Mouse (Mus musculus) thymus, postnatal 36 days (tissue): ENCODE results near the gene Mkrn3.
A peak's percentile ranks its signal among the peaks of the same experiment; 100 is the strongest.

Experiments
- DNase-seq, 2 experiments: peaks; one replicate each; pipeline ENCODE4 v3.0.0; 2022; ENCODE audit warnings: mixed read lengths in 2 of 2

Gene Mkrn3

DNA sequence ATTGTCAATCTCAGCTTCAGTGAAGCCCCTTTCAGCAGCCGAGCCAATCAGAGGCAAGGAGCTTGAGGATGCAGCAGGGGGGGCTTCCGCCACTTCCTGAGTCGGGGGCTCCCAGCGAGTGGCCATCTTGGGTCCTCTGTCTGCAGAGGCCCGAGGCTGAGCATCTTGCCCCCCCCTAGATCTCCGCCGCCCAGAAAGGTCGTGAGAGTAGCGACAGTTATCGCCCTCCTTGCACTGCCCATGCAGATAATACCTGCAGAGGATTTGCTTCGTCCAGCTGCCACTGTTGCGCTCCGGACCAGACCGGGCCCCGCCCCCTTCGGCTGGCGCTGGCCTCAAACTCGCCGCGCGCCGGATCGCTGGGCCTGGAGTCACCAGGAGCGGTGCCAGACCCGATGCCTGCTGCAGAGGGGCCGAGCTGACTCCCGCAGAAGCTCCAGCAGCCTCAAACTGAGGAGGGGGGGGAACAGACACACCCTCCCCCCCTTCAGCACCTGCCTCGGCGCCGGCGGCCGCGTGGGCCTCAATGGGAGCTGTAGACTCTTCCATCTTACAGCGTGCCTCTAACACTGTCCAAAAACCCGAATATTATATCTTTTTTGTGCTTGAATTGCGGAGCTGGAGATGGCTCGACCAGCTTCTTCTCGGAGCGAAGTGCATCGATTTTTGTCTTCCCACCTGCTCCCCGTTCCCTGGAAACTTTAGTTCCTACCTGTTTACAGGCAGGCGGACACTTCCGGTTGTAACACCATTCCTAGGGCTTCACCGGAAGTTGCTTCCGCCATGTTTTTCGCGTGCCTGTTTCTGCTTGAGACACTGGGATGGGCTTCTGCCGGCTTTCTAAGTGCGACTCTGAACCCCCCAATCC is at the start of gene Mkrn3:
Gene Mkrn3, minus strand, starts transcription at position 647 of the 868 bp plus-strand sequence.
- DNase-seq, result peak; percentile 7 to 8

DNA sequence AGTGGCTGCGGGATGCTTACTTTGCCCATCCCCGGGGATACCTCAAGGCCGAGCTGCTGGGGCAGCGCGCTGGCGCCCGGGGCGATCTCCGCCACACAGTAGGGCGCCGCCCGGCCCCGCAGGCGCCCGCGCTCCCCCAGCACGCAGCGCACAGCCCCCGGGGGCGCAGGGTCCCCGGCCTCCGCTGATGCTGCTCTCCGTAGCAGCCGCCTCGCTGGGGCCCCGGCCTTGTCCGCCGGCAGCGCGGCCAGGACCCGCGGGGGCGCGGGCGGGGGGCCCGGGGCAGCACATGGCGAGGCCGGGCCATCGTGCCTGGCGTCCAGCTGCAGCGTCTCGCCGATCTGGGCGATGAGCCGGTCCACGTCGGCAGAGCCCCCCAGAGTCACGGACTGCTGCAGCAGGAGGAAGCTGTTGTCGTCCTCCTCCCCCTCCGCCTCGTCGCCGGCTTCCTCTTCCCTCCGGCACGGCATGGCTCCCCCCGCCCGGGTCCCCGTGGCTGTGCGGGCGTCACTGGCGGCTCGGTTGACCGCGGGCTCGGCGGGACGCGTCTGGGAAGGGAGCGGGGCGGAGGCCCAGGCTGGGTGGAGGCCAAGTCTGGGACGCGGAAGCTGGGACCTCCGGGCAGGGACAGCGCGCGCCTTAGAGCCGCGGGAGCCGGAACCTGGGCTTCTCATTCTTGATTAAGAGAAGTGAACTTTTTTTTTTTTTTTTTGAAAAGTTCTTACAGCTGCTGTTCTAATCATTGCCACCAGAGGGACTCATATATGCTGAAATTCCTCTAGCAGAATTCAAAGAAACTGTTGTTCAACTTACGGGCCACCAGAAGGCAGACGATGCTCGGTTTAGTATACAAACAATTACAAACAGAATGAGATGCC is 44.2 kb upstream of the Mkrn3 start, which contains the start of gene Peg12:
Gene Peg12, minus strand, starts transcription at position 633 of the 878 bp plus-strand sequence.
- DNase-seq, result peak; percentile 12 to 24

DNA sequence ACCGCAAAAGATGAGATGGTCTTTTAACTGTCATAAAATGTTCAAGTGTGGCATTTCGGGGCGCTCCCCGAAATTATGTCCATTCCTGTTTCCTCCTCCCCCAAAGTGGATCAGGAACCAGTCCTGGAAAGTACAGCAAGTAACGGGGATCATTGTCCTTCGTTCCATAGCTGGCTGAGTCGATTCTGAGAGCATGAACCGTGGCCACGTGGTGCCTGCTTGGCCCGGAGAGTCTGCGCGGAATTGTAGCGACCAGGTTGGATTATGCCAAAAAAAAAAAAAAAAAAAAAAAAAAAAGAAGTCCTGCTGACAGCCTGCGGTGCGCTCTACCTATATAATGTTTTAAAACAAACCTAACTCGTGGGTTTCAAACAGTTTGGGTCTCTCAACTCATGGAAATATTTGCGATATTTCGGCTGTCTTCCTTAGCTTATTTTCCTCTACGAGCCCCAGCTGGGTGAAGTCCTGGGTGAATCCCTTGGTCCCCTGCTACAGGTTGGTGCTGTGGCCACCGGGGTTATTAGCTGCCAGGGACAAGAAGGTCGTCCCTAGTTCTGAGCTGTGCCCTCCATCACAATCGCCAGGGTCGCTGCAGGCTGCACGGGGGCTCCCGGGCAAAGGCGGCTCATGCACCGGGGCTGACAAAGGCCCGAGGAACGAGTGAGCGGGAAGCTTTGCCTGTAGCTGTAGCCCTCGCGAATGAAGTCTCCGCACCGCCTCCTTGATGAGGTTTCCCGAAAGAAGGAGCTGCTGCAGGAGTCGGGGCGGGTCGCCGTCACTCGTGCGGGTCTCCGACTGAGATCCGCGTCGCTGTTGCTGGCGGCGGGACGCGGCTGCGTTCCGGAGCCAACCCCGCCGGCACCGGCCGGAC is 43.3 kb upstream of the Mkrn3 start:
- no peak for DNase-seq

DNA sequence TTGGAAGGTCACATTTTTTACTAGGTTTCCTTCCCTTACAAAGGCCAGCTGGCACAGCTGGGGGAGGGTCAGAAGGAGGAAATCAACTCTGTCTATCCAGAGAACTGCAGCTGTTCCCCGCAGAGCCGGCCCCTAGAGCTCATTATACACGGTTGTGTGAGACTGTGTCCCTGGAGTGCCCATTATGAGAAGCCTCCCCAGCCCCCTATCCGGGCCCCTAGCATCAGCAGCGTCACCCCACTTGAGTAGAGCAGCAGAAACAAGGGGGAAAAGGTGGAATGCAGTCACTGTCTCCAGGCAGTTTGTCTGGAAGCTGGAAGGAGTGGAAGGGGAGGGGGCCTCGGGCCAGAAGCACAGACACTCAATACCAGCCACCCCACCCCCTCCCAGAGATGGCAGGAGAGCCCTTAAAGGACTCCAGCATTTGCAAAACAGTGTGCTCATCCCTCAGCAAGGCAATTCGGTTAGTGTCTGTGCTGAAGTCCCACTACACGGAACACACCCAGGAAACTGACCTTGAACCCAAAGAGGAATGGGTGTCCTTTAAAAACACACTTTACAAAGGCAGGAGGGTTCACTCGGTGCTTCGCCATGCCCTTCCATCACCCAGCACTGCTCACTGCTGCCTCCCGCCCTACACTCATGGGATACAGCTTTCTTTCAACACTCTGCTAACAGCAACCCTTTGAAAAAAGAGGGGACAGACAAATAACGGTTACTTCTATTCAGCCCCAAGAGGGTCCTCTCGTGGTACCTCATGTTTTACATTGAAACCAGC is 42.5 kb upstream of the Mkrn3 start:
- DNase-seq, result no peak

DNA sequence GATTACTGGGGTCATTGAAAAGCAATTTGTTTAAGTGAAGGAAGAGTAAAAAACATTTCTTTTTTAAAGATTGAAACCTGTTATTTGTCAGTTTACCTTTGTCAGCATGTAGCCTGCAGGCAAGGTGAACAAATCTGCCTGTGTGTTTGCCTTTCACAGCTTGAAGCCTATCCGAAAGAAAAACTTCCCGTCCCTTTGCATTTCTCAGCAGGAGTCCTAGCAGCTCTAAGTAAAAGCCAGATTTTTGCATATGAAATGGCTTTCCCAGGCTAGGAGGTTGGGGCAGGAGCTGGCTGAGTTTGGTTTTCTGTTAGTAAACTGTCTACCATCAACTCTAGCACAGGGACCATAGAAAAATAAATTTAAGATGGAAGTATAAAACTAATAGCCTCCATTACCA is 32.4 kb upstream of the Mkrn3 start:
- no peak for DNase-seq

DNA sequence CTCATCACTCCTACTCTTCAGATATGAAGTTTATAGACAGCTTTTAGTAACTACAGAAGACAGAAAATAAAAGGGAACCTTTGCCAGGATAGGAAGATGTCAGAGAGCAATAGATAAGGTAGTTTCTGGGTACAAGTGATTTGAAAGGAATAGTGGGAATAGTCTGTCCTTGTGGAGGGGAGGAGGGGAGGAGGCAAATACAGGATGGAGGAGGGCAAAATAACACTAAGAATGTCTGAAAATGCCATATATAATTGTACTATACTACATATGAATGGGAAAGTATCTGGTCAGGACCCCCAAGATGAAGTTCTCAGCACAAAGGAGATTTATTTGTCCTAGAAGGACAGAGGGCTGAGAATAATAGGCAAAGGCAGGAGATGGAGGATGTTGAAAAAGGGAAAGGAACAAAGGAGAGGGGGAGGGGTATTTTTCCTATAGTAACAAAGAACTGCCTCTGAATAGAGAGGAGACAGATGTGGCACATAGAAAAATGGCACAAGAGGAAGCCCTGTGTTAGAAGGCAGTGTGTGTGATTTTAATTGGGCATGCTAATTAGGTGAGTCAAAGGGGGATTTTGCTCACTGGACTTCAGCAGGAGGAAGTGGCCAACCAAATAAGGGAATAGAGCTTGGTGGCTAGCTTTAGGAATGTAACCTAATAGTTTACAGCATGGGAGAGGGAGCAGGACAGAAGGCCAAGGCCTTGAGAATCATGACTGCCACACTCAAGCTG is 25.7 kb upstream of the Mkrn3 start:
- no peak for DNase-seq

DNA sequence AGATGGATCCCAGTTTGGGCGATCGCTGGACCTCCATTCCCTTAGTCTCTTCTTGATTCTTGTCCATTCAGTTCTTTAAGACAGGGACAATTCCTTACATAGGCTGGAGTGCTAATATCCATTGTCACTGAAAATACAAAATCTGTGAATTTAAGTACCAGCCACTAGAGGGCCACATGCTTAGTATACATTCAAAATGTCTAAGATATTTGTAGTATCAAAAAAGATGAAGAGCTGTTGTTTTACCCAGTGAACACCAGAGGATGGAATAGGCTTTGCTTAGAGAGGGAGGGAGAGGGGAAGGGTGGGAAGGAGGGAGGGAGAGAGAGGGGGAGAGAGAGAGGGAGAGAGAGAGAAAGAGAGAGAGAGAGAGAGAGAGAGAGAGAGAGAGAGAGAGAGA is 16.5 kb upstream of the Mkrn3 start:
- no peak for DNase-seq

DNA sequence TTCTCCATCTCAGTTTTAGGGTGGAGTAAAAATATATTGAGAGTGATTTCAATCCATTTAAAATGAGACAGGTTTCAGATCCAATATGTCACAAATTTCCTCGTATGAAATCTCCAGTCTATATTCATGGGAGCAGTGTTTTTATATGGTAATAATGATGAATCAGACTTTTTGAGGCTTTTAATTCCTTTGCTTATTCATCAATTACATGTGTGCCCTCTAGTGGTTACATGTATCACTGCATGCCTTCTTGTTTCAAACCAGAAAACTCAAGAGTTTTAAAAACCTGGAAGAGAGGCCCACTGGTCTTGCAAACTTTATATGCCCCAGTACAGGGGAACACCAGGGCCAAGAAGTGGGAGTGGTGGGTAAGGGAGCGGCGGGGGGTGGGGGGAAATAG is 13.3 kb upstream of the Mkrn3 start:
- DNase-seq, result no peak

DNA sequence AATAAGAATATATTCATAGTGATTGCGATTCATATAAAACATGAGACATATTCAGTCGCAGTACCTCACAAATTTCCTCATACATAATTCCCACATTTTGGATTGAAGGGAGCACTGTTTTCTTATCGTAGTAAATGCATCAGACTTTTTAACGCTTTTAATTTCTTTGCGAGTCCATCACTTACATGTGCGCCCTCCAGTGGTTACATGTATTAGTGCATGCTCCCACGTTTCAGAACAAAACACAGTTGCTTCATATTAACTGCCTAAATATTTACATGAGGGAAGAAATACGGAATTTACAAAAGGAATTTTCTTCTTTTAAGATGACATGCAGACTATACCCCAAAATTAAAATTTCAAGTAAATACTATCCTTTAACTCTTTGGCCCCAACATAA is 8.4 kb upstream of the Mkrn3 start:
- no peak for DNase-seq

DNA sequence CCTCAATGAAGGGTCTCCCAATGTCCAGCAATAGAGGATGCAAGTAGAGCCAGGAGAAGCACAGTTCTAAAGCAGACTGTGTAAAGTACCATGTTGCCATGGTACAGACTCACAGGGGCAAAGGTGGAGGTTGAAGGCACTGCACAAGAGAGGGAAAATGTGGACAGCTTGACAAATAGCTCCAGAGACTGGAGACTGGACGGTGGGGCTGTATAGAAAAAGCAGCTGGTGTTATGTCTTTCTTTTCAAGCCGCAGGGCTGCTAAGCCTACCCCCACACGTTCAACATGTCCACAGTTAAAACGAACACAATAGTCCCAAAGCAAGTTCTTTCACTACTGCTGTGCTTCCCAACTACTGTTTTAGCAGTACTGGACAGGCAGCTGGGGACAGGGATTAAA is 3.3 kb upstream of the Mkrn3 start:
- no peak for DNase-seq

DNA sequence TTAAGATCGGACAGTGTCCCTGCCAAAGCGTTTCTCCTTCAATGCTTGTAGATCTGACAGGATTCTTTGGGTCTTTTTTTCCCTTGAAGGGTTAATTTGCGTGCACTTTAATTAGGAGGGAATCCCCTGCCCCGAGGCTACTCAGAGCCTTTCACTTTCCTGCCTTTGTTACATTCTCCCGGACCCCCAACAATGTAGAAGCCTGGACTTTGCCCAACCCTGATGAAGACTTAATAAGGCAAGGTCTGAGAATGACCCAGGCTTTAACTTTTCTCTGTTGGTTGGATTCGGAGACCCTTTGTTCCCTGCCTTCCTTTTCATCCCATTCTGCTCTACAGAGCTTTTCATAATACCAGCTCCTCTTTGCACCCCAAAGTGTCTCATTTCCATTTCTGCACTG is 627 bp upstream of the Mkrn3 start:
- DNase-seq, result no peak

DNA sequence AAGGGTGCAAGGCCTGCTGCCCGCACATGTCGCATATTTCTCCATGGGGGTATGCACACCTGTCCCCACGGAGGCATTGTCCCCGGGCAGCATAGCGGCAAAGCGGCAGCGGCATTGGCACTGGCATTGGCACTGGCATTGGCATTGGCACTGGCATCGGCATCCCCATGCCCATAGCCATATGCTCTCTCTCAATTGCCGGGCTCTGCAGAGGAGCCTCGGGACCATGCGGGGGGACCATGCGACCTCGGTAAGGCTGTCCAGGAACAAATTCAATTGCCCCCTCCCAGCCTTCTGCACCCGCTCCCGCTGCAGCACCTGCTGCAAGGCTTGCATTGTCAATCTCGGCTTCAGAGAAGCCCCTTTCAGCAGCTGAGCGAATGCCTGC is 840 bp downstream of the Mkrn3 start:
- no peak for DNase-seq

DNA sequence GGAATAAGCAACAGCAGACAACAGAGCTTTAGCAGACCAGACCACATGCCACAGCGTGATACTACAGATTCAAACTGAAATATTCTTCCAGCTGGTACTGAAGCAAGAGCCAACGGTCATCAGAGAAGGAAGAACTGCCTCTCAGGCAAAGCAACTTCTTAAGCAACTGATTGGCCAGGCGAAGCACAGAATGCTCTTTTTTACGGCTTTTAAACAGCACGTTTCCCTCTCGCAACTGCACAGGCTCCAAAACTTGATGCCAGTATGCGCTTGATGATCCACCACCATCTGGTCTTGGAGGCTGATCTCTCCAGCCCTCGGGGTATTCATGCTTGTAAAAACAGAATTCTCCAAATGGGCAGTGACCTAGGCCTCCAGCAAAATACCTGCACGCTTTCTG is 1.6 kb downstream of the Mkrn3 start:
- DNase-seq, result no peak

DNA sequence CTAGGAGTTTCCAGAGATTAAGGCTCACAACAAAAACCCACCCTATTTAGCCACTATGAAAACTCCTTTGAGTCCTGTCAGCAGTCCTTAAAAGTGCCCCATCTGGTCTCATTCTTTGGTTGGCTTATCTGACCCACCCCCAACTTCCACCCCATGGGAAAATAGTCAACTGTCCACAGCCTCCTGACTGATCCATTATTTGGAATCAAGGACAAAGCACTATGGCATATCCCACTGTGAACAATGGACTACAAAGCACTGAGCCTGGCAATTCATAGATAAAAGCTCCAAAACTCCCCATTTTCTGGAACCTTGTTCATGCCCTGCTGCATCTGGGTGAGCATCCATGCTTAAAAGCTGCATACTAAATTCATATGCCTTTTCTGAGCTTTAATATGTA is 3.8 kb downstream of the Mkrn3 start:
- no peak for DNase-seq

DNA sequence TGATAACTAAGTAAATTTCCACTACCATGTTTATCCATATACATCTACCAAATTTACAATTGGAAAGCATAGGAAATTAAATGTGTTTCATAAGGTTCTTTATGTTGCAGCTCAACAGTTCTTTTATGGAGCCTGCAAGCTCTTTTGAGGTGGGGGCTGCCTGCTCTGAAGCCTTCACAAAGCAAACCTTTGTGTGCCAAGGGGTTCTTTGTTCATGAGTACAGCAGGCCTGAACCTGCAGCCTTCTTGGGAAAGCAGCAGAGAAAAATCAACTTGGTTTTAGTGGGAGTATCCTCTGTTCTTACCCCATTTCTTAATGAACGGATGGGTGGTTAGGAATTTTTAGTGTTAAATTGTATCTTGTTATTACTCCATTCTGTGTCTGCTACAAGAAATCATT is 4.7 kb downstream of the Mkrn3 start:
- DNase-seq, result no peak

DNA sequence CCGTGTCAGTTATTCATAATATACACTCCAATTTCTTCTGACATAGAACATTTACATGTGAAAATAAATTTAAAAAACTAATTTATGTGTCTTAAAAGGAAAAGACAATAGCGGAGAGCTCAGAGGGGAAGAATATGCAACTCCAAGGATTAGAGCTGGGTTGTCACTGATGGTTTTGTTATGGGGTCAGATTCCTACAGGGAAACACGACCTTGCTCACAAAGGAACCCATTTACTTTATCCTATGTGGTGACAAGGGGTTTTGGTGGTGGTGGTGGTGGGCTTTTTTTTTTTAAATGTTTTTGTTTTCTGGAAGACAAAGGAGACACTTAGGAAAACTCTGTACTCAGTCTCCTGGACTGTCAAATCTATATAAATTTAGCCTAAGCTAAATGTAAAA is 12.1 kb downstream of the Mkrn3 start:
- no peak for DNase-seq

DNA sequence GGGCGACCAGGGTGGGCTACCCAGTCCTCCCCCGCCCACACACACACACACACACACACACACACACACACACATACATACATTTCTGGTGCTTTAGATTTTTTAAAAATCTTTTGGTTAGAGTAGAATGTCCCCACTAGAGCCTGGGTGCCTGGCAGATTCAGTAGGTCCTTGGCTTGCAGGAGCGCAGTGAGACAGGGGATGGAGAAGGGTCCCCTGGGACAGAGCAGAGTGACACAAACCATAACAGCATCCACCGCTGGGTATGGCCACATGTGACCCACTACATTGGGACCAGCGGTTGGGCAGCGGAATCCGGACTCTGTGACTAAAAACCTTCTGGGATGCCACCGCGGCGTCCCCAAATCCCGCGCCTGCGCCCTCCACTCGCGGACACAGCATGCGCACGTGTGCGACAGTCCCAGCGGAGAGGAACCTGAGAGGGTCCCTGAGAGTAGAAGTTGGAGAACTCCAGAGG is 13.3 kb downstream of the Mkrn3 start:
- no peak for DNase-seq

DNA sequence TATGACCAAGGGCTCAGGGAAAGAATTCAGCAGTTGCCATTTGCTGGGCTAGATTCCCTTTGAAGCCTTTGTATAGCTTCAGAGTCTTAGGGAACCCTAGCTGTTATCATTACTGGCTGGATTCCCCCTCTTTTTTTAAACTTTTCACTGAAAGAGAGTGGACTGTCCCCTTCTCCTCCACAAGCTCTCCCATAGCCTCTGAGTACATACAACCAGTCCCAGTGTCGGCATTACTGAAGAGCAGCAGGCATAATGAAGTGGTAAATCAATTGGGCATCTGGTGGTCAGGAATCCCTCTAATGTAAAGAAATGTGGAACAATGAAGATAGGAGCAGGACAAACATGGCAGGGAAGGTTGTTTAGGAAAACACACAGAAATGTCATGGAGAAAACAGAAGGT is 27.7 kb downstream of the Mkrn3 start:
- no peak for DNase-seq

DNA sequence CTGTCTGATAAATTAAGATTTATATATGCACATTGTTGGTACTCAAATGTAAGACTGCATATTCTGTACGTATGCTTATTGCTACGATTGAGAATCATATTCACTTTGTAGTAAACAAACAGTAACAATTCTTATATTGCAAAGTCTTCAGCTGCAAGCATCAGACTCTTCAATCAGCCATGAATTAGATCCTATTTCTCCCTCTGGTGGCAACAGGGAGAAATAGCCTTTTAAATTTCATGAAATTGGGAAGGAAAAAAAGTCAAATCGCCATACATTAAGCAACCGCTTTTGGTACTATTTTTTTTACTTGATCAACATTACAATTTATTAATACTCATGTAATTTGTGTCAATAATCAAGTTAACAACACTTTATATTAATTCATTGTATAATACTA is 31.6 kb downstream of the Mkrn3 start:
- DNase-seq, result no peak

DNA sequence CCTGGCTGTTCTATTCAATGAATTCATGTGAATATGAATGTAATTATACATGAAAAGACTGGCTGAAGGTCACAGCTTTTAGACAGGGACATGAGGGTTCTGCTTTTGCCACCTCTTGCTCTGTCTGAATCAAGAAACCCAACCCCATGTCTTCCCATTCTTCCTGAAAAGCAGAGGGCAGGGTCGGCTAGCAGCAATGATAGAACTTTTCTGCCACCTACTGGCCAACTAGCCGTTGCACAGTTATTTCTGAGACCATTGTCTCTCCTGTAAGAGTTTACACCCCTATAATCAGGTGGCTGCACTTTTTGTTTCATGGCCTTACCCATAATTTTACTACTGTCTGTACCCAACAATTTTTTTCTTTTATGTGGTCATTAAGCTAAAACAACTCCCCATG is 37.5 kb downstream of the Mkrn3 start:
- DNase-seq, result no peak

DNA sequence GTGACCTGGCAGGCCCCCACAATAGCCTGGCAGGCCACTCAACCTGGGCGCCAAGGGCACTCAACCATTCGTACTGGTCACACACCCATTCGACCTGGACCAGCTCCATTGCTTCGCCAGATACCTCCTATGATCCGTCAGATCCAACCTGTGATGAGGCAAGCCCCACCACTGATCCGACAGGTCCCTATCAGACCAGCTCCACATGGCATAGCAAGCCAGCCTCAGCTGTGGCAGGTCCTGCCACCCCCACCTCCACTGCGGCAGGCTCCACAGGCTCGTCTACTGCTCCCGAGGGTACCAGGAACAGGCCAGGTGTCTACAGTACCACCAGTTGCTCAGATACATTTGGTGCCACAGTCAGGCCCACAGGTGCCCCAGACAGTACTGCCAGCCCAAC is 41.4 kb downstream of the Mkrn3 start:
- no peak for DNase-seq
